Mouse (Mus musculus): ENCODE data around the gene Ndufa10. TPM values are rescaled to one million over a fixed set of nuclear protein-coding genes. Genes with fewer than 3 reads are reported as not detected.

The Ndufa10 gene
- total and polyA plus RNA-seq, 3 experiments, result 103 to 230 (median 139) TPM

- no peak overlapping the region for H3K9ac ChIP-seq (ENCODE audit: insufficient read depth, low read depth)
- H3K4me2 ChIP-seq (ENCODE audit: insufficient read depth, low read depth, poor library complexity, severe bottlenecking), result no peak overlapping the region
- TF ChIP-seq CHD1 (IDR thresholded peaks at IDR 0.05; ENCODE audit: low read depth, low read length) (no peak), USF2 (conservative IDR thresholded peaks at IDR 0.05; ENCODE audit: low read depth, low read length) (no peak), MEF2A (IDR thresholded peaks at IDR 0.05; ENCODE audit: borderline replicate concordance, low read depth, low read length) (no peak), RAD21 (IDR thresholded peaks at IDR 0.05; ENCODE audit: low read depth, low read length) (no peak), TCF12 (IDR thresholded peaks at IDR 0.05; ENCODE audit: low read depth, low read length) (no peak), MAFK (IDR thresholded peaks at IDR 0.05; ENCODE audit: insufficient replicate concordance, low read length) (no peak), CHD2 (IDR thresholded peaks at IDR 0.05; ENCODE audit: low read length) (no peak), ETS1 (conservative IDR thresholded peaks at IDR 0.05; ENCODE audit: low read depth, low read length) (no peak), ZNF384 (IDR thresholded peaks at IDR 0.05; ENCODE audit: low read depth, low read length) (no peak), POLR2AphosphoS2 (IDR thresholded peaks at IDR 0.05; ENCODE audit: low read depth, low read length) (no peak), NELFE (IDR thresholded peaks at IDR 0.05; ENCODE audit: low read depth, low read length) (no peak), E2F4 (IDR thresholded peaks at IDR 0.05; ENCODE audit: insufficient replicate concordance, low read depth, low read length) (no peak)
- no peaks in the 10 kb centered on the region for H3K79me2 ChIP-seq (replicated peaks; ENCODE audit: control insufficient read depth, extremely low read depth, insufficient read depth, poor library complexity, severe bottlenecking)
- dilution Hi-C loops (cut with MboI; ENCODE audit: extremely low pct_ligation_motif_present, extremely low pct_unique_long_range_greater_than_20kb, low sequenced_read_pairs), result no loop called here
- no peak for DNase-seq (ENCODE audit: extremely low read depth)
- H3K9me3 ChIP-seq (replicated peaks; ENCODE audit: low read length), result peaks cover 2% of the 10 kb centered on the region
- H3K27me3 ChIP-seq (replicated peaks), result no peaks in the 10 kb centered on the region
- no peaks in the 10 kb centered on the region for H3K4me1 ChIP-seq (ENCODE audit: control insufficient read depth in 1 of 2, insufficient read depth in 2 of 2)
- peaks cover 65 to 92% of the 10 kb centered on the region in 2 experiments for H3K36me3 ChIP-seq (replicated peaks in 1 of 2; ENCODE audit: control insufficient read depth in 1 of 2, insufficient read depth in 1 of 2, low read length in 1 of 2)
- no peak overlapping the region for H3K27ac ChIP-seq (ENCODE audit: insufficient read depth, low read depth)
- H3K4me3 ChIP-seq (replicated peaks in 1 of 3; ENCODE audit: low read depth in 2 of 3, low read length in 2 of 3, poor library complexity in 1 of 3), result no peak overlapping the region
- in situ Hi-C loops (cut with MboI; ENCODE audit: low pct_ligation_motif_present, low pct_unique_long_range_greater_than_20kb, low sequenced_read_pairs), result no loop called here
Measured at GRCm38 (mm10) chr1:92458416-92458815, 15.2 kb downstream of the Ndufa10 start.

GRCm38 (mm10) chr1:92457758-92458157 is 15.9 kb downstream of the Ndufa10 start:
- H3K9me3 ChIP-seq (replicated peaks; ENCODE audit: low read length), result peaks cover 2% of the 10 kb centered on the region
- H3K27ac ChIP-seq (ENCODE audit: insufficient read depth, low read depth), result no peak overlapping the region
- in situ Hi-C loops (cut with MboI; ENCODE audit: low pct_ligation_motif_present, low pct_unique_long_range_greater_than_20kb, low sequenced_read_pairs), result no loop called here
- H3K4me2 ChIP-seq (ENCODE audit: insufficient read depth, low read depth, poor library complexity, severe bottlenecking), result no peak overlapping the region
- no peak overlapping the region for H3K9ac ChIP-seq (ENCODE audit: insufficient read depth, low read depth)
- TF ChIP-seq SIN3A (IDR thresholded peaks at IDR 0.05; ENCODE audit: low read length) (no peak), ELF1 (IDR thresholded peaks at IDR 0.05; ENCODE audit: low read depth, low read length) (no peak), POLR2AphosphoS2 (IDR thresholded peaks at IDR 0.05; ENCODE audit: low read depth, low read length) (no peak), RAD21 (IDR thresholded peaks at IDR 0.05; ENCODE audit: low read depth, low read length) (no peak), TCF12 (IDR thresholded peaks at IDR 0.05; ENCODE audit: low read depth, low read length) (no peak), IRF4 (IDR thresholded peaks at IDR 0.05; ENCODE audit: low read depth, low read length) (no peak), SMC3 (IDR thresholded peaks at IDR 0.05; ENCODE audit: low read depth, low read length) (no peak), CHD1 (IDR thresholded peaks at IDR 0.05; ENCODE audit: low read depth, low read length) (no peak), HCFC1 (IDR thresholded peaks at IDR 0.05; ENCODE audit: low read depth, low read length) (no peak), NRF1 (IDR thresholded peaks at IDR 0.05; ENCODE audit: low read depth, low read length) (no peak), MAX (IDR thresholded peaks at IDR 0.05; ENCODE audit: low read length) (no peak), CTCF (conservative IDR thresholded peaks at IDR 0.05 in 1 of 2, IDR thresholded peaks at IDR 0.05 in 1 of 2; ENCODE audit: low read depth in 2 of 2, low read length in 2 of 2) (no peak), MYC (IDR thresholded peaks at IDR 0.05; ENCODE audit: low read depth, low read length) (no peak), UBTF (IDR thresholded peaks at IDR 0.05; ENCODE audit: low read depth, low read length) (no peak), ZMIZ1 (IDR thresholded peaks at IDR 0.05; ENCODE audit: low read depth, low read length) (no peak)
- dilution Hi-C loops (cut with MboI; ENCODE audit: extremely low pct_ligation_motif_present, extremely low pct_unique_long_range_greater_than_20kb, low sequenced_read_pairs), result no loop called here
- no peak overlapping the region for H3K4me3 ChIP-seq (replicated peaks in 1 of 3; ENCODE audit: low read depth in 2 of 3, low read length in 2 of 3, poor library complexity in 1 of 3)
- no peaks in the 10 kb centered on the region for H3K4me1 ChIP-seq (ENCODE audit: control insufficient read depth in 1 of 2, insufficient read depth in 2 of 2)
- DNase-seq (ENCODE audit: extremely low read depth), result no peak
- no peaks in the 10 kb centered on the region for H3K27me3 ChIP-seq (replicated peaks)
- no peaks in the 10 kb centered on the region for H3K79me2 ChIP-seq (replicated peaks; ENCODE audit: control insufficient read depth, extremely low read depth, insufficient read depth, poor library complexity, severe bottlenecking)
- H3K36me3 ChIP-seq (replicated peaks in 1 of 2; ENCODE audit: control insufficient read depth in 1 of 2, insufficient read depth in 1 of 2, low read length in 1 of 2), result peaks cover 66 to 92% of the 10 kb centered on the region in 2 experiments

Measured in CH12.LX (cell line).